Mouse (Mus musculus) lung, postnatal 36 days (tissue): ENCODE data around the gene Plekhg5.

Experiments used
- DNase-seq: peaks from one replicate; pipeline ENCODE4 v3.0.0; 2022; ENCODE audit warnings: mixed read lengths

Plekhg5 gene

GRCm38 (mm10) chr4:152070494-152071396 is 1.6 kb upstream of the Plekhg5 start:
- DNase-seq, result peak; percentile 24

- DNase-seq, result peak; percentile 33
These were observed 357 bp downstream of the Plekhg5 start for GRCm38 (mm10) chr4:152072655-152073054.

- DNase-seq, result no peak
These were observed 1.4 kb downstream of the Plekhg5 start for GRCm38 (mm10) chr4:152073715-152074114.

- DNase-seq, result no peak
These were observed 2.2 kb downstream of the Plekhg5 start for GRCm38 (mm10) chr4:152074548-152074947.

- no peak for DNase-seq
These were observed 4.9 kb downstream of the Plekhg5 start for GRCm38 (mm10) chr4:152077191-152077590.

GRCm38 (mm10) chr4:152078105-152078530 is 5.8 kb downstream of the Plekhg5 start:
- DNase-seq, result no peak

- no peak for DNase-seq
These were observed 7.0 kb downstream of the Plekhg5 start for GRCm38 (mm10) chr4:152079261-152079660.

GRCm38 (mm10) chr4:152079931-152080330 is 7.6 kb downstream of the Plekhg5 start:
- no peak for DNase-seq

GRCm38 (mm10) chr4:152083611-152084220 is 11.4 kb downstream of the Plekhg5 start:
- no peak for DNase-seq

- no peak for DNase-seq
These were observed 12.3 kb downstream of the Plekhg5 start for GRCm38 (mm10) chr4:152084616-152085015.

GRCm38 (mm10) chr4:152086505-152087210 is 14.4 kb downstream of the Plekhg5 start:
- peak; percentile 52 for DNase-seq

GRCm38 (mm10) chr4:152087211-152088081 is 15.1 kb downstream of the Plekhg5 start:
- DNase-seq, result no peak

- DNase-seq, result peak; percentile 66
These were observed 15.8 kb downstream of the Plekhg5 start for GRCm38 (mm10) chr4:152088133-152088532.

GRCm38 (mm10) chr4:152088556-152089120 is 16.3 kb downstream of the Plekhg5 start:
- DNase-seq, result no peak

GRCm38 (mm10) chr4:152090191-152090590 is 17.9 kb downstream of the Plekhg5 start:
- DNase-seq, result no peak

GRCm38 (mm10) chr4:152092751-152093293 is 20.5 kb downstream of the Plekhg5 start:
- DNase-seq, result no peak

GRCm38 (mm10) chr4:152094233-152094632 is 21.9 kb downstream of the Plekhg5 start:
- DNase-seq, result no peak

GRCm38 (mm10) chr4:152095937-152096910 is 23.9 kb downstream of the Plekhg5 start:
- peak; percentile 94 for DNase-seq

- DNase-seq, result no peak
These were observed 24.6 kb downstream of the Plekhg5 start for GRCm38 (mm10) chr4:152096927-152097326.
